Mouse (Mus musculus) heart, embryonic 14.5 days (tissue): ENCODE measurements around the gene Ergic1. TPM values are rescaled to one million over a fixed set of nuclear protein-coding genes. Genes with fewer than 3 reads are reported as not detected.

Source experiments
- ATAC-seq: fragments of 200-750 bp; cut with Nextera tagmentation; 2 replicates; pipeline ENCODE4 v1.8.0; 2017; ENCODE audit warnings: low read depth, moderate TSS enrichment; ENCODE audit not compliant: insufficient number of reproducible peaks, insufficient read depth, low FRiP score
- H3K27ac ChIP-seq, 2 experiments: fragments of 200-500 bp in 1 of 2; fragments of 300-500 bp in 1 of 2; sonication (generic) in 1 of 2; replicated peaks in 1 of 2; 2 replicates each; pipeline ENCODE4 v1.5.1; 2012 to 2014; ENCODE audit warnings: low read depth in 2 of 2, low read length in 2 of 2, control low read depth in 1 of 2, mild to moderate bottlenecking in 1 of 2, mixed read lengths in 1 of 2; ENCODE audit not compliant: control insufficient read depth in 1 of 2, insufficient read depth in 1 of 2
- H3K27me3 ChIP-seq: fragments of 300-500 bp; sonication (generic); 2 replicates; pipeline ENCODE4 v1.6.1; 2014; ENCODE audit warnings: mild to moderate bottlenecking, low read length, control low read depth; ENCODE audit not compliant: control insufficient read depth, insufficient read depth
- H3K36me3 ChIP-seq: fragments of 300-500 bp; sonication (generic); 2 replicates; pipeline ENCODE4 v1.6.1; 2014; ENCODE audit warnings: mild to moderate bottlenecking, control low read depth, low read length, mixed read lengths; ENCODE audit not compliant: control insufficient read depth, insufficient read depth
- H3K4me1 ChIP-seq, 2 experiments: fragments of 200-500 bp in 1 of 2; fragments of 300-500 bp in 1 of 2; sonication (generic) in 1 of 2; 2 replicates each; pipeline ENCODE4 v1.6.1; 2012 to 2014; ENCODE audit warnings: low read length in 2 of 2, control low read depth in 1 of 2, mixed read lengths in 1 of 2; ENCODE audit not compliant: control insufficient read depth in 2 of 2, insufficient read depth in 2 of 2
- H3K4me2 ChIP-seq: fragments of 300-500 bp; sonication (generic); 2 replicates; pipeline ENCODE4 v1.6.1; 2014; ENCODE audit warnings: mild to moderate bottlenecking, low read length
- H3K4me3 ChIP-seq, 2 experiments: fragments of 200-500 bp in 1 of 2; fragments of 300-500 bp in 1 of 2; sonication (generic) in 1 of 2; 2 replicates each; pipeline ENCODE4 v1.5.1; 2012 to 2014; ENCODE audit warnings: low read length in 2 of 2, mild to moderate bottlenecking in 2 of 2, control low read depth in 1 of 2, low read depth in 1 of 2, moderate library complexity in 1 of 2; ENCODE audit not compliant: control insufficient read depth in 1 of 2, insufficient read depth in 1 of 2
- H3K9ac ChIP-seq: fragments of 300-500 bp; sonication (generic); 2 replicates; pipeline ENCODE4 v1.6.1; 2014; ENCODE audit warnings: mild to moderate bottlenecking, low read length
- H3K9me3 ChIP-seq: fragments of 300-500 bp; sonication (generic); 2 replicates; pipeline ENCODE4 v1.6.1; 2016; ENCODE audit warnings: low read length, control low read depth; ENCODE audit not compliant: control insufficient read depth
- WGBS: fragments of 180-500 bp; shearing (Covaris S2); extraction: QIAGEN DNeasy Blood & Tissue Kit; methylation state at CpG from one replicate; pipeline ENCODE4 v1.1.7; 2014; 5-methylcytosine and 5-hydroxymethylcytosine counted together
- microRNA-seq: library from miRNA; unstranded; fragments of <30 nt; microRNA quantifications from one replicate; pipeline ENCODE4, GENCODE M21; 2016
- polyA plus RNA-seq: library from polyadenylated mRNA; unstranded; fragments of >200 nt; fragmentation: Nextera tagmentation; extraction: Ambion mirVana; gene quantifications from 2 replicates; pipeline ENCODE4 v1.2.1, GENCODE M21; 2014

The Ergic1 gene
- polyA plus RNA-seq, 1 experiment from 2014 or later = 121 TPM

- ATAC-seq = no peak
- H3K36me3 ChIP-seq = peaks cover 40% of the 10 kb centered on the region
Observed at GRCm38 (mm10) chr17:26702621-26703020, 141.3 kb downstream of the Ergic1 start.

GRCm38 (mm10) chr17:26703671-26704070 is 142.4 kb downstream of the Ergic1 start:
- Histone ChIP-seq H3K27me3 (no peaks in the 10 kb centered on the region), H3K4me2 (no peak overlapping the region), H3K9ac (no peak overlapping the region), H3K27ac (no peak overlapping the region), H3K36me3 (peaks cover 30% of the 10 kb centered on the region), H3K4me1 (peaks cover 28 to 51% of the 10 kb centered on the region in 2 experiments), H3K9me3 (0 out of 2 replicates have a peak, but pooled peaks cover 3% of the 10 kb centered on the region), H3K4me3 (no peak overlapping the region)
- WGBS = 82% methylated on average over 4 of the region's 4 CpGs
- ATAC-seq = no peak

More at GRCm38 (mm10) chr17:26702621-26703020, 141.3 kb downstream of the Ergic1 start:
- 0 out of 4 replicates have a peak overlapping the region, but pooled peaks of 1 of the 2 experiments have one; percentile 48 for H3K27ac ChIP-seq
- H3K4me3 ChIP-seq = no peak overlapping the region
- WGBS = 79% methylated on average over 4 of the region's 4 CpGs
- H3K4me2 ChIP-seq = no peak overlapping the region
- 0 out of 2 replicates have a peak, but pooled peaks cover 3% of the 10 kb centered on the region for H3K9me3 ChIP-seq
- no peak overlapping the region for H3K9ac ChIP-seq
- H3K27me3 ChIP-seq = no peaks in the 10 kb centered on the region
- H3K4me1 ChIP-seq = peaks cover 28 to 51% of the 10 kb centered on the region in 2 experiments

GRCm38 (mm10) chr17:26705463-26706359 is 144.4 kb downstream of the Ergic1 start:
- H3K9me3 ChIP-seq = 0 out of 2 replicates have a peak, but pooled peaks cover 3% of the 10 kb centered on the region
- H3K27me3 ChIP-seq = no peaks in the 10 kb centered on the region
- peak overlapping the region; percentile 9; the same call in 1 of the 2 replicates for H3K9ac ChIP-seq
- H3K36me3 ChIP-seq = peaks cover 12% of the 10 kb centered on the region; the same call in 1 of the 2 replicates
- WGBS = 48% methylated on average over 11 of the region's 11 CpGs
- peaks cover 28 to 54% of the 10 kb centered on the region in 2 experiments for H3K4me1 ChIP-seq
- peak overlapping the region; percentile 52 to 54 for H3K27ac ChIP-seq
- H3K4me3 ChIP-seq = no peak overlapping the region
- no peak overlapping the region for H3K4me2 ChIP-seq
- no peak for ATAC-seq

Small RNAs within 50 kb of the gene (microRNA-seq; reads per million reads assigned to microRNA genes)
- not detected for gene Gm22420

Other genes with a start within 250 kb of the Ergic1 start
- 4.5 and 4.6 TPM in 2 replicates for gene Neurl1b, start 146.7 kb upstream of the Ergic1 start, polyA plus RNA-seq
- gene Dusp1, start 639 bp downstream of the Ergic1 start, polyA plus RNA-seq = 30.2 and 36.9 TPM in 2 replicates
- gene Atp6v0e, start 101.7 kb downstream of the Ergic1 start, polyA plus RNA-seq = 227 and 228 TPM in 2 replicates
- 6.8 and 8.3 TPM in 2 replicates for gene Crebrf, start 154.2 kb downstream of the Ergic1 start, polyA plus RNA-seq
- 52.9 and 54.9 TPM in 2 replicates for gene Bnip1, start 219.6 kb downstream of the Ergic1 start, polyA plus RNA-seq